Mouse (Mus musculus) neural tube, embryonic 15.5 days (tissue): ENCODE measurements at regions not wholly inside any gene's neighbourhood (a gene's known extent, or its start where the extent isn't known, plus 50 kb on each side); places are given as distances from the start of the nearest gene placed in this dataset.

Experiments
- ATAC-seq: fragments of 200-750 bp; cut with Nextera tagmentation; 2 replicates; pipeline ENCODE4 v1.8.0; 2017; ENCODE audit warnings: mild to moderate bottlenecking, moderate TSS enrichment, moderate library complexity; ENCODE audit not compliant: low FRiP score
- H3K27ac ChIP-seq: fragments of 300-500 bp; sonication (generic); replicated peaks from 2 replicates; pipeline ENCODE4 v1.5.1; 2015; ENCODE audit warnings: mild to moderate bottlenecking, inconsistent platforms
- H3K27me3 ChIP-seq: fragments of 300-500 bp; sonication (generic); replicated peaks from 2 replicates; pipeline ENCODE4 v1.6.1; 2015; ENCODE audit warnings: inconsistent platforms
- H3K36me3 ChIP-seq: fragments of 300-500 bp; sonication (generic); 2 replicates; pipeline ENCODE4 v1.6.1; 2015; ENCODE audit warnings: inconsistent platforms
- H3K4me1 ChIP-seq: fragments of 300-500 bp; sonication (generic); 2 replicates; pipeline ENCODE4 v1.6.1; 2015; ENCODE audit warnings: inconsistent platforms
- H3K4me2 ChIP-seq: fragments of 300-500 bp; sonication (generic); 2 replicates; pipeline ENCODE4 v1.6.1; 2015; ENCODE audit warnings: inconsistent platforms, mild to moderate bottlenecking, moderate library complexity
- H3K4me3 ChIP-seq: fragments of 300-500 bp; sonication (generic); replicated peaks from 2 replicates; pipeline ENCODE4 v1.5.1; 2015; ENCODE audit warnings: mild to moderate bottlenecking, inconsistent platforms
- H3K9ac ChIP-seq: fragments of 300-500 bp; sonication (generic); replicated peaks from 2 replicates; pipeline ENCODE4 v1.6.1; 2015; ENCODE audit warnings: mild to moderate bottlenecking, inconsistent platforms
- H3K9me3 ChIP-seq: fragments of 300-500 bp; sonication (generic); replicated peaks from 2 replicates; pipeline ENCODE4 v1.6.1; 2016; ENCODE audit warnings: inconsistent platforms
- WGBS: fragments of 180-500 bp; shearing (Covaris S2); methylation state at CpG from one replicate; pipeline ENCODE4 v1.1.7; 2015; ENCODE audit warnings: mixed read lengths; 5-methylcytosine and 5-hydroxymethylcytosine counted together

DNA sequence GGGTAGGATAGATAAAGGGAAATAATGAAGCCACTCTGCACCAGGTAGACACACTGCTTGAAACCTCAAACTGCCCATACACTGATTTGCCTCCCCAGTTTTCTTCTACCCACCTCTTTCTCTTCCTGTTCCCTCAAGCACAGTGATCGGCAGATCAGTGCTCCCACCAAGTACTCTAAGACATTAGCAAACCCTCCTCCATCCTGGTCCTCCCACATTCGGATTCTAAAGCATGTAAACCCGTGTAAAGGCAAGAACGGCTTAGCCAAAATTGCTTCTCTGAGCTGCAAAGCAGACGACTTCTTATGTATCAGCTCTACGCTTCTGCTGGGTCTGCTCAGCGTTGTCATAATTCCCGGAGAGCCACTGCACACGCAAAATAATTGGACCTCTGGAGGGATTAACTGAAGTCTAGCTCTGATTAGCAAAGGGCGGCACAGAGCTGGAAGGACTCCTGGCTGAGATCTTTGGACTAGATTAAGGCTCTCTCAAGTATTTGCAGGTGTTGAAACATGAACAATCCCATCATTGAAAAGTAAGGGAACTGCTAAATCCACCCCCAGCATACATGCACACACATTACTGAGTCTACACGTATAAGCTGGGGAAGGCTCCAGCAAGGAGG, 67.2 kb downstream of the Mtx3 start:
- H3K4me3 ChIP-seq = no peak overlapping the region
- no peak for ATAC-seq
- H3K4me2 ChIP-seq = no peak overlapping the region
- 80% methylated on average over 11 of the region's 11 CpGs for WGBS
- no peaks in the 10 kb centered on the region for H3K4me1 ChIP-seq
- no peaks in the 10 kb centered on the region for H3K9me3 ChIP-seq
- H3K9ac ChIP-seq = no peak overlapping the region
- no peaks in the 10 kb centered on the region for H3K27me3 ChIP-seq
- H3K36me3 ChIP-seq = no peaks in the 10 kb centered on the region
- H3K27ac ChIP-seq = no peak overlapping the region

DNA sequence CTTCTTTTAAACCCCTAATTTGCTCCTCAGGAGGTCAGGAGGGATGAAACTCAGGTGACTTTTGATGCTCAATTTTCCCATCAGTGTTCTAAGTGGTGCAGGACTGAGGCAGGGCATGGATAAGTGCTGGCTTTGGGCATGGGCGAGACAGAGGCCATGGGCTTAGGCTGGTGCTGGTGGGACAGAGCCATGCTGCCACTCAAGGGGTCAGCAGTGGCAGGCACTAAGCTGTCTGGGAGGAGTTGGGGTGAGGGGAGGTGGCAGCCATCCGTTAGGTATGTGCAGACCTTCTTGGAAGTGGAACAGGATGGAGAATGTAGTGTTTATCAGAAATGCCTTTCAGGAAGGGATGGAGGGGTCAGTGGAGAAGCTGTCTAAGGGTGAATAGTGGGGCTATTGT, 68.1 kb downstream of the Mtx3 start:
- H3K9me3 ChIP-seq = no peaks in the 10 kb centered on the region
- no peaks in the 10 kb centered on the region for H3K27me3 ChIP-seq
- no peaks in the 10 kb centered on the region for H3K4me1 ChIP-seq
- no peak overlapping the region for H3K27ac ChIP-seq
- no peaks in the 10 kb centered on the region for H3K36me3 ChIP-seq
- ATAC-seq = no peak
- no peak overlapping the region for H3K4me2 ChIP-seq
- H3K9ac ChIP-seq = no peak overlapping the region
- H3K4me3 ChIP-seq = no peak overlapping the region
- 87% methylated on average over 2 of the region's 2 CpGs for WGBS

DNA sequence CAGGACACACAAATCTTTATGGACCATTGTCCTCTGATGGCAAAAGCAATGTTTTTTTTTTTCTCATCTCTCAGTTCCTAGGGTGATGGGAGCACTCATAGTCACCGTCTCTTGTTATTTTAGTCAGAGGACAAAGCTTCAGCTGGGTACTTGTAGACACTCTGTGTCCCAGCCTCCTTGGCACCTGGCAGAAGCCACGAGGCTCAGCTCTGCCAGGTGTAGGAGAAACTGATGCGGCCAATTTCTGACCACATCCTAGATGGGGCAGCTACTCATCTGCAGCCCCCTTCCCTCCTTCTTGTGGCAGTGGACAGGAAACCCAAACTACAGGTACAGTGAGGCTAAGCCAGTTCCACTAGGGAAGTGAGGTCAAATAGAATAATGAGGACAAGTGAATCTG, 70.1 kb downstream of the Mtx3 start:
- Histone ChIP-seq H3K27ac (no peak overlapping the region), H3K36me3 (no peaks in the 10 kb centered on the region), H3K4me2 (no peak overlapping the region), H3K4me1 (no peaks in the 10 kb centered on the region), H3K27me3 (no peaks in the 10 kb centered on the region), H3K9me3 (no peaks in the 10 kb centered on the region), H3K4me3 (no peak overlapping the region), H3K9ac (no peak overlapping the region)
- ATAC-seq = no peak
- 84% methylated on average over 3 of the region's 3 CpGs for WGBS

DNA sequence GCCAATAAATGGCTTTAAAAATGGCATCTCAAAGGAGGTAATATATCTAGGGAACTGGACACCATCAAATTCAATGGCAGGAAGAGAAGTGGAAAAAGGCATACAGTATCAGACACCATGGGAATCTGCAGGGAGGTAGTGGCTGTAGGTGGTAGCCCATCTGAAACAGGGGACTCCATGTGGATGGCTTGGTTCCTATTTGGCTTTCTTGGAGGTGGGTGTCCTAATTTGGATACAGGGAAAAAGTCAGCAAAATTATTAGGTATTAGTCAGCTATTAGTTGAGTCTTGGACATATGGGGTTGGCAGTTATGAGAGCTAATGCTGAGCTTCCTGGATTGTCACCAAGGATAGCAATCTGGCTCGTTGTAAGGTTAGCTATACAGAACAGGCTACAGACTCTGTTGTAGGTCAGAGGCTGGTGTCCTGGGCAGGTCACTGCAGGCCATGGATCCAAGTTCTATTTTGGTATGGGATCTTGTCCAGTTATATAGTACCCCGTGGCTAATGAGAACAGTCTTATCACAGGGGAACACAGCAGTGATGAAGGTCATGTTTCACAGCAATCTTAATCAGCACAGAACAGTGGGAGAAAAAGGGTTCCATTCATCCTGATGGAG, 70.8 kb downstream of the Mtx3 start:
- Histone ChIP-seq H3K4me2 (no peak overlapping the region), H3K27ac (no peak overlapping the region), H3K9ac (no peak overlapping the region), H3K4me3 (no peak overlapping the region), H3K4me1 (no peaks in the 10 kb centered on the region), H3K36me3 (no peaks in the 10 kb centered on the region), H3K27me3 (no peaks in the 10 kb centered on the region), H3K9me3 (no peaks in the 10 kb centered on the region)
- 86% methylated on average over 2 of the region's 2 CpGs for WGBS
- ATAC-seq = no peak

DNA sequence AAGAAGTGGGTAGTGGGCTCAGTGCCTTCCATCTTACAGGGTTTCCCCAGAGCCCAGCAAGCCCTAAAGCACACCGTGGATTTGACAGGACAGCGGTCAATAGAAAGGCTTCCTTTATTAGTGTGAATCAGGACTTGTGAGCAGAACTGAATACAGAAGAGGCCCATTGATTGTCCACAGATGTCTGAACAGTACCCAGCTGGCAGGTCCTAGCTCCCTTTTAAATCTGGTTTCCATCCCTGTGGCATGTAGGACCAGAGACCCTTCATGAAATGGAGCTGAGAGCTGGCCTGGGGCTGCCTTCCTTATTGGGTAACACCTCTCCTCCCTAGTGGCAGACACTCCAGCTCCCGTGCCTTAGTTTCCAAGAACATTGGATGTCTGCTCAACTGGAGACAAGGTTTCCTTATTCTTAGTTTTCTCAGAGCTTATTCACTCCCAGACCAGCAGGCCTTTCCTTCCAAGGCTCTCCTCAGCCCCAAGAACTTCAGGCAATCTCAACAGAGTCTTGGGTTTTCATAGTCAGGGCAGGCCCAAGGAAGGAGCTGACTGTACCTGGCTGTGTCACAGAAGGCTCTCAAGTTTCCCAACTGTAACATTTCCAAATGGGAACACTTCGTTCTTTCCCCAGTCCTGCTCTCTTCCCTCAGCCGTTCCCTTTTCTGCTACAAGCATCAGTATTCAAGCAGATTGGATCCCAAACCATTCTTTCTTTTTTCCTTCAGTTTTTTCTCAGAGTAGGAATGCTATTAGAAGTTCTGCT, 71.6 kb downstream of the Mtx3 start:
- Histone ChIP-seq H3K4me3 (no peak overlapping the region), H3K4me2 (no peak overlapping the region), H3K27ac (no peak overlapping the region), H3K9ac (no peak overlapping the region), H3K27me3 (no peaks in the 10 kb centered on the region), H3K4me1 (no peaks in the 10 kb centered on the region), H3K9me3 (no peaks in the 10 kb centered on the region), H3K36me3 (no peaks in the 10 kb centered on the region)
- no peak for ATAC-seq
- WGBS = 89% methylated on average over 5 of the region's 5 CpGs

DNA sequence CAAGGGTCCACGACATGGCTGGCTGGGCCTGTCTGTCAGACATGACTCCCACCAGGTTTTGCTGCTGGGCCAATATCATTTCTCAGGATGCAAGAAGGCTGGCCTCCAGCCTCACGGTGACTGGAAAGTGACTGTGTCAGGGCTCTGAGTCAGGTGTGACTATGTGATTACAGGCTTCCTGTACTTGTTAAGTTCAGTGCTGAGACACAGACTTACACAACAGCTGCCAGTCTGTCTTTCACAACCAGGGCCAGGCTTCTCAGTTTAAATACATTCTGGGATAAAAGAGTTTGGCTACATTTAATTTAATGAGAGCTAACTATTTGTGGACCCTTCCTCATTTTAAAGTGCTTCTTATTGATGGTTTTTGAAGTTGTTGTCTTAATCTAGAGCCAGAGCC, 75.3 kb downstream of the Mtx3 start:
- H3K27me3 ChIP-seq = no peaks in the 10 kb centered on the region
- no peaks in the 10 kb centered on the region for H3K4me1 ChIP-seq
- ATAC-seq = no peak
- no peak overlapping the region for H3K4me2 ChIP-seq
- no peak overlapping the region for H3K9ac ChIP-seq
- no peak overlapping the region for H3K4me3 ChIP-seq
- 92% methylated on average over 2 of the region's 2 CpGs for WGBS
- H3K9me3 ChIP-seq = no peaks in the 10 kb centered on the region
- no peaks in the 10 kb centered on the region for H3K36me3 ChIP-seq
- H3K27ac ChIP-seq = no peak overlapping the region

DNA sequence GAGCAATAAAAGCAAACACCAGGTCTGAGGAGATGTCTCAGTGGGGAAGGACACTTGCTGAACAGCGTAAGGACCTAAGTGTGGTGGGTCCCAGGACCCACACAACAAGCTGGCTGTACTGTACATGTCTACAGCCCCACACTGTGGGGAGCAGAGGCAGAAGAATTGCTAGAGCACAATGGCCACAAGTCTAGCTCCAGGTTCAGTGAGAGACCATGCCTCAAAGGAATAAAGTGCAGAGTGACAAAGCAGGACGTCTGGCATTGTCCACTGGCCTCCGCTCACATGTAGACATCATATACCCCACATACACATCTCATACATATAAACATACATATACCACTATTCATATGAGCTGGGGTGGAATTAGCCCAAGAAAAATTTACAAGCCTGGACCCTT, 77.4 kb downstream of the Mtx3 start:
- H3K4me3 ChIP-seq = no peak overlapping the region
- ATAC-seq = no peak
- WGBS = 94% methylated on average over 3 of the region's 3 CpGs
- H3K36me3 ChIP-seq = no peaks in the 10 kb centered on the region
- no peak overlapping the region for H3K27ac ChIP-seq
- no peaks in the 10 kb centered on the region for H3K4me1 ChIP-seq
- H3K9ac ChIP-seq = no peak overlapping the region
- H3K9me3 ChIP-seq = no peaks in the 10 kb centered on the region
- no peaks in the 10 kb centered on the region for H3K27me3 ChIP-seq
- H3K4me2 ChIP-seq = no peak overlapping the region

DNA sequence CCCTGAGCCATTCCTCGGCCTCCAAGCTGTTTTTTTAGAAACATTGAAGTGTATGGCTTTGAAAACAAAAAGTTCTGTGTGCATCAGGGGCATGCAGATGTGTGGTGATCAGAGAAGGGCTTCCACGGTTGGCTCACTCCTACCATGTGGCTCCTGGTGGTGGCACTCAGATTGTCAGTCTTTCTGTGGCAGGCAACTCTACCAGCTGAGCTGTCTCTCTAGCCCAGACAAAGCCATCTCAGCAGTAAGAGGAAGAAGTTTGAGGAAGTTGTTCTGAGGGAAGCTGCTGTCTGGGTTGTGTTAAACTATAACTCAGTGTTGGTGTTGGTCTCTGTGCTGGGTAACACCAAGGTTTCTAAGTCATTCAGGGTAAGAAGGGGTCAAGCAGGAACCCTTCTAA, 78.9 kb downstream of the Mtx3 start:
- no peak overlapping the region for H3K4me2 ChIP-seq
- no peaks in the 10 kb centered on the region for H3K27me3 ChIP-seq
- no peaks in the 10 kb centered on the region for H3K4me1 ChIP-seq
- no peak for ATAC-seq
- H3K27ac ChIP-seq = no peak overlapping the region
- H3K9ac ChIP-seq = no peak overlapping the region
- no peaks in the 10 kb centered on the region for H3K9me3 ChIP-seq
- no peak overlapping the region for H3K4me3 ChIP-seq
- 85% methylated on average over 2 of the region's 2 CpGs for WGBS
- no peaks in the 10 kb centered on the region for H3K36me3 ChIP-seq

DNA sequence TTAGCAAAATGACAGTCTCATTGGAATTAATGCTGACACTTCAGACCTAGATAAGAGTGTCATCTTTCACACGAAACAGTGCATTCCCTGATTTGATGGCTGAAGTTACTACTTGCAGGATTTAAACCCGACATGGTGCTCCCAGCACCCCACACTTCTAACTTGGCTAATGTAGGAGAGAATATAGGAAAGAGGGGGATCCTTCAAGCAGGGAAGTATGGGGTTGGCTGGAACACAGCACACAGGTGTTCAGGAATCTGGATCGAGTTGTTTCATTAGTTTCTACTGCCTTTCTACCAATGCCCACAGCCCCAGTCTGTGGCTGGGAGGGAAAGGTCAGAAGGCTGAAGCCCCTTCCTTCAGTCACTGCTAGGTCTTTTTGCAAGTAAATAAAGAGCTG, 79.5 kb downstream of the Mtx3 start:
- Histone ChIP-seq H3K36me3 (no peaks in the 10 kb centered on the region), H3K27me3 (no peaks in the 10 kb centered on the region), H3K4me1 (no peaks in the 10 kb centered on the region), H3K4me2 (no peak overlapping the region), H3K9me3 (no peaks in the 10 kb centered on the region), H3K27ac (no peak overlapping the region), H3K9ac (no peak overlapping the region), H3K4me3 (no peak overlapping the region)
- WGBS = 84% methylated on average over 3 of the region's 3 CpGs
- ATAC-seq = no peak

DNA sequence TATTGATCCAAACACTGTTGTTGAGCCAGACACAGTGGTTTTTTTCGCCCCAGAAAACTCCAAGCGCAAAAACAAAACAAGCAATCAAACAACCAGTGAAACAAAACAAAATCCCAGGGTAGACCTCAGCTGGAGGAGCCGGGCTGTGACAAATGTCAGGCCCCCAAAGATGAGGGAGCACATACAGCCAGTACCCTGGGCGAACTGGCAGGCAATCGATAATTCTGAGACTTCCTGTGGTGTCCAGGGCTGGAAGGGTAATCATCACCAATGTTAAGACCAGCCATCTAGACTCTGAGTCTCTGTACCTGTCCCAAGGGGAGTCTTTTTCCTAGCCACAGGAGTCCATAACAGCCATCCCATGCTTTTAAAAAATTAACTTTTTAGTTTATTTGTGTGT, 80.6 kb downstream of the Mtx3 start:
- H3K4me2 ChIP-seq = no peak overlapping the region
- no peak for ATAC-seq
- WGBS = 74% methylated on average over 5 of the region's 5 CpGs
- H3K36me3 ChIP-seq = no peaks in the 10 kb centered on the region
- no peaks in the 10 kb centered on the region for H3K27me3 ChIP-seq
- H3K4me3 ChIP-seq = no peak overlapping the region
- no peak overlapping the region for H3K27ac ChIP-seq
- H3K9me3 ChIP-seq = no peaks in the 10 kb centered on the region
- H3K4me1 ChIP-seq = no peaks in the 10 kb centered on the region
- no peak overlapping the region for H3K9ac ChIP-seq

DNA sequence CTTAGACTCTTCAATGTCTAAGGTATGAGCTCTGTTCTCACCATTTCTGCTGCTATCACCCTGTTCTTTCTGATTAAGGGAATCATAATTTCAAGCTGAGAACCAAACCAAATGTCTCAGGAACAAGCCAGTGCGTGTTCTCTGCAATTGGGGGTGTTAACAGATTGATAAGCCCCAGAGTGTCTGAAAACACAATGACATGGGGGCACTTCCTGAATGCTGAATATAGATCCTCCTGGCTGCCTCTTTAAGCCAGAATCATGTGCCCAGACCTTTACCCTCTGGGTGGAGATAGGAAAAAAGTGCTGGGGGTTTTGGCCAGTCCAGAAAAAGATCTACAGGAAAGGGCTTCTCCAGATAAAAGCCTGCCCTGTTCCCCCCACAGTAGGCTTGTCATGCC, 84.0 kb downstream of the Mtx3 start:
- no peak overlapping the region for H3K4me2 ChIP-seq
- no peak overlapping the region for H3K27ac ChIP-seq
- no peaks in the 10 kb centered on the region for H3K27me3 ChIP-seq
- no peaks in the 10 kb centered on the region for H3K9me3 ChIP-seq
- no peak overlapping the region for H3K9ac ChIP-seq
- H3K4me3 ChIP-seq = no peak overlapping the region
- no peaks in the 10 kb centered on the region for H3K4me1 ChIP-seq
- 83% methylated on average over 1 of the region's 1 CpGs for WGBS
- H3K36me3 ChIP-seq = no peaks in the 10 kb centered on the region
- no peak for ATAC-seq

DNA sequence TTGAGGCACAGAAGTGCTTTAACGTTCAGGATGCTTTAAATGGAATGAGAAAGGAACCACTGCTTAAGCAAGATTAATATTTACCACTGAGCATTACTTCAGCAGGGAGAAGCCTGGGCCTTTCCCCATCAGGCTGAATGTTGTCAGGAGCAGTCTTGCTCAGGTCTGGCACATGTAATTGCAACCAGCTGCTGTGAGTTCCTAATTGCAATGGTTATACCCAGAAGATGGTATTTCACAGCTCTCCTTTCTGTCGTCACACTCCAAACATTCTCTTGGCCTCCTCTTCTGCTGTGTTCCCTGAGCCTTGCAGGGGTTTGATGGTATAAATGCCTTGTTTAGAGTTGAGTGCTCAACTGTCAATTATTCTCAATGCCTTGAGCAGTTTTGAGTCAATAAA, 87.1 kb downstream of the Mtx3 start:
- Histone ChIP-seq H3K4me1 (no peaks in the 10 kb centered on the region), H3K9ac (no peak overlapping the region), H3K36me3 (no peaks in the 10 kb centered on the region), H3K27me3 (no peaks in the 10 kb centered on the region), H3K4me3 (no peak overlapping the region), H3K27ac (no peak overlapping the region), H3K4me2 (no peak overlapping the region), H3K9me3 (no peaks in the 10 kb centered on the region)
- ATAC-seq = no peak
- 59% methylated on average over 2 of the region's 2 CpGs for WGBS
